Mouse (Mus musculus): ENCODE measurements around the gene Dclk2. TPM values are rescaled to one million over a fixed set of nuclear protein-coding genes. Genes with fewer than 3 reads are reported as not detected.

Gene Dclk2
- polyA plus RNA-seq, 1 experiment from 2014 or later = 82.9 TPM

- Histone ChIP-seq H3K9me3 (no peaks in the 10 kb centered on the region), H3K4me3 (no peak overlapping the region), H3K27ac (peak overlapping the region; percentile 89), H3K4me1 (replicated peaks) (peaks cover 37% of the 10 kb centered on the region), H3K4me2 (no peak overlapping the region; the same call in 1 of the 2 replicates), H3K9ac (no peak overlapping the region), H3K27me3 (no peaks in the 10 kb centered on the region), H3K36me3 (0 out of 2 replicates have a peak, but pooled peaks cover 8% of the 10 kb centered on the region)
- WGBS = 46% methylated on average over 4 of the region's 4 CpGs
- ATAC-seq (ENCODE audit: low FRiP score) = peak; percentile 62; the same call in 1 of the 2 replicates
Measured at GRCm38 (mm10) chr3:86745348-86745747, 175.3 kb downstream of the Dclk2 start.

GRCm38 (mm10) chr3:86739745-86740144 is 180.9 kb downstream of the Dclk2 start:
- peaks cover 27% of the 10 kb centered on the region for H3K4me1 ChIP-seq (replicated peaks)
- no peaks in the 10 kb centered on the region for H3K27me3 ChIP-seq
- peak; percentile 73 for ATAC-seq (ENCODE audit: low FRiP score)
- H3K9ac ChIP-seq = no peak overlapping the region
- WGBS = 41% methylated on average over 4 of the region's 4 CpGs
- H3K4me2 ChIP-seq = no peak overlapping the region
- no peak overlapping the region for H3K4me3 ChIP-seq
- peaks cover 10% of the 10 kb centered on the region; the same call in 1 of the 2 replicates for H3K36me3 ChIP-seq
- no peaks in the 10 kb centered on the region for H3K9me3 ChIP-seq
- H3K27ac ChIP-seq = peak overlapping the region; percentile 62

GRCm38 (mm10) chr3:86738831-86739230 is 181.8 kb downstream of the Dclk2 start:
- H3K9me3 ChIP-seq = no peaks in the 10 kb centered on the region
- H3K4me1 ChIP-seq (replicated peaks) = peaks cover 24% of the 10 kb centered on the region
- no peak for ATAC-seq (ENCODE audit: low FRiP score)
- H3K4me2 ChIP-seq = no peak overlapping the region
- 71% methylated on average over 3 of the region's 3 CpGs for WGBS
- no peaks in the 10 kb centered on the region for H3K27me3 ChIP-seq
- no peak overlapping the region for H3K4me3 ChIP-seq
- H3K9ac ChIP-seq = no peak overlapping the region
- peak overlapping the region; percentile 63 for H3K27ac ChIP-seq
- peaks cover 10% of the 10 kb centered on the region; the same call in 1 of the 2 replicates for H3K36me3 ChIP-seq

Other genes with a start within 250 kb of the Dclk2 start
- gene Cd1d1, start 78.6 kb upstream of the Dclk2 start, polyA plus RNA-seq (2015; fragmentation: Nextera tagmentation; extraction: Ambion mirVana) = 87.1 and 87.8 TPM in 2 replicates